Mouse (Mus musculus) forebrain, embryonic 12.5 days (tissue): ENCODE measurements at regions not wholly inside any gene's neighbourhood (a gene's known extent, or its start where the extent isn't known, plus 50 kb on each side); places are given as distances from the start of the nearest gene placed in this dataset.

Experiments used
- ATAC-seq: fragments of 200-750 bp; cut with Nextera tagmentation; 2 replicates; pipeline ENCODE4 v1.8.0; 2017; ENCODE audit warnings: moderate TSS enrichment; ENCODE audit not compliant: low FRiP score
- H3K27ac ChIP-seq: fragments of 300-500 bp; sonication (generic); 2 replicates; pipeline ENCODE4 v1.5.1; 2016; ENCODE audit warnings: mild to moderate bottlenecking
- H3K27me3 ChIP-seq: fragments of 300-500 bp; sonication (generic); 2 replicates; pipeline ENCODE4 v1.6.1; 2016; ENCODE audit warnings: mild to moderate bottlenecking
- H3K36me3 ChIP-seq: fragments of 300-500 bp; sonication (generic); replicated peaks from 2 replicates; pipeline ENCODE4 v1.6.1; 2016; ENCODE audit warnings: mild to moderate bottlenecking
- H3K4me1 ChIP-seq: fragments of 300-500 bp; sonication (generic); 2 replicates; pipeline ENCODE4 v1.6.1; 2016
- H3K4me2 ChIP-seq: fragments of 300-500 bp; sonication (generic); 2 replicates; pipeline ENCODE4 v1.6.1; 2016; ENCODE audit warnings: mild to moderate bottlenecking, moderate library complexity
- H3K4me3 ChIP-seq: fragments of 300-500 bp; sonication (generic); replicated peaks from 2 replicates; pipeline ENCODE4 v1.5.1; 2016; ENCODE audit warnings: mild to moderate bottlenecking
- H3K9ac ChIP-seq: fragments of 300-500 bp; sonication (generic); 2 replicates; pipeline ENCODE4 v1.6.1; 2016; ENCODE audit warnings: mild to moderate bottlenecking
- H3K9me3 ChIP-seq: fragments of 300-500 bp; sonication (generic); 2 replicates; pipeline ENCODE4 v1.6.1; 2016
- WGBS: fragments of 180-500 bp; shearing (Covaris S2); methylation state at CpG from one replicate; pipeline ENCODE4 v1.1.7; 2016; 5-methylcytosine and 5-hydroxymethylcytosine counted together

GRCm38 (mm10) chr11:48249315-48249714 lies 260.5 kb upstream of the Sgcd start:
- no peak overlapping the region for H3K4me2 ChIP-seq
- ATAC-seq, result no peak
- no peaks in the 10 kb centered on the region; the same call in 1 of the 2 replicates for H3K4me1 ChIP-seq
- H3K4me3 ChIP-seq, result no peak overlapping the region
- no peak overlapping the region for H3K9ac ChIP-seq
- 81% methylated on average over 1 of the region's 1 CpGs for WGBS
- no peaks in the 10 kb centered on the region for H3K36me3 ChIP-seq
- H3K27ac ChIP-seq, result no peak overlapping the region
- no peaks in the 10 kb centered on the region for H3K27me3 ChIP-seq
- H3K9me3 ChIP-seq, result no peaks in the 10 kb centered on the region

- no peak overlapping the region for H3K9ac ChIP-seq
- H3K9me3 ChIP-seq, result no peaks in the 10 kb centered on the region
- H3K4me1 ChIP-seq, result no peaks in the 10 kb centered on the region
- H3K27ac ChIP-seq, result no peak overlapping the region
- no peaks in the 10 kb centered on the region for H3K27me3 ChIP-seq
- H3K4me3 ChIP-seq, result no peak overlapping the region
- no peak overlapping the region for H3K4me2 ChIP-seq
- ATAC-seq, result no peak
- H3K36me3 ChIP-seq, result no peaks in the 10 kb centered on the region
- 68% methylated on average over 4 of the region's 4 CpGs for WGBS
Observed at GRCm38 (mm10) chr11:48221156-48221555, 232.4 kb upstream of the Sgcd start.

GRCm38 (mm10) chr11:48219157-48219556 lies 230.4 kb upstream of the Sgcd start:
- Histone ChIP-seq H3K9ac (no peak overlapping the region), H3K36me3 (no peaks in the 10 kb centered on the region), H3K4me3 (no peak overlapping the region), H3K27me3 (no peaks in the 10 kb centered on the region), H3K4me2 (no peak overlapping the region), H3K4me1 (no peaks in the 10 kb centered on the region), H3K27ac (no peak overlapping the region), H3K9me3 (no peaks in the 10 kb centered on the region)
- WGBS, result 71% methylated on average over 1 of the region's 1 CpGs
- ATAC-seq, result no peak

GRCm38 (mm10) chr11:48216762-48217161 lies 228.0 kb upstream of the Sgcd start:
- Histone ChIP-seq H3K27me3 (no peaks in the 10 kb centered on the region), H3K27ac (no peak overlapping the region), H3K4me1 (no peaks in the 10 kb centered on the region), H3K4me3 (no peak overlapping the region), H3K36me3 (no peaks in the 10 kb centered on the region), H3K9me3 (no peaks in the 10 kb centered on the region), H3K9ac (no peak overlapping the region), H3K4me2 (no peak overlapping the region)
- WGBS, result 83% methylated on average over 2 of the region's 2 CpGs
- no peak for ATAC-seq

GRCm38 (mm10) chr11:48186604-48187003 lies 197.8 kb upstream of the Sgcd start:
- H3K9ac ChIP-seq, result no peak overlapping the region
- H3K27me3 ChIP-seq, result no peaks in the 10 kb centered on the region
- no peak overlapping the region for H3K27ac ChIP-seq
- no peak overlapping the region for H3K4me3 ChIP-seq
- no peaks in the 10 kb centered on the region for H3K4me1 ChIP-seq
- H3K4me2 ChIP-seq, result no peak overlapping the region
- peak; percentile 46; the same call in 1 of the 2 replicates for ATAC-seq
- WGBS, result 58% methylated on average over 4 of the region's 4 CpGs
- no peaks in the 10 kb centered on the region for H3K36me3 ChIP-seq
- no peaks in the 10 kb centered on the region for H3K9me3 ChIP-seq

GRCm38 (mm10) chr11:48178943-48179342 lies 190.2 kb upstream of the Sgcd start:
- no peaks in the 10 kb centered on the region for H3K36me3 ChIP-seq
- H3K27me3 ChIP-seq, result no peaks in the 10 kb centered on the region
- H3K9me3 ChIP-seq, result no peaks in the 10 kb centered on the region
- H3K4me1 ChIP-seq, result no peaks in the 10 kb centered on the region
- H3K27ac ChIP-seq, result no peak overlapping the region
- H3K4me3 ChIP-seq, result no peak overlapping the region
- H3K9ac ChIP-seq, result no peak overlapping the region
- no peak overlapping the region for H3K4me2 ChIP-seq
- no peak for ATAC-seq

GRCm38 (mm10) chr11:48178174-48178573 lies 189.4 kb upstream of the Sgcd start:
- Histone ChIP-seq H3K4me1 (no peaks in the 10 kb centered on the region), H3K27ac (no peak overlapping the region), H3K9me3 (no peaks in the 10 kb centered on the region), H3K4me2 (no peak overlapping the region), H3K4me3 (no peak overlapping the region), H3K9ac (no peak overlapping the region), H3K27me3 (no peaks in the 10 kb centered on the region), H3K36me3 (no peaks in the 10 kb centered on the region)
- ATAC-seq, result no peak
- 36% methylated on average over 3 of the region's 3 CpGs for WGBS

GRCm38 (mm10) chr11:48176451-48176850 lies 187.7 kb upstream of the Sgcd start:
- no peak overlapping the region for H3K4me3 ChIP-seq
- H3K36me3 ChIP-seq, result no peaks in the 10 kb centered on the region
- H3K4me1 ChIP-seq, result no peaks in the 10 kb centered on the region
- no peaks in the 10 kb centered on the region for H3K9me3 ChIP-seq
- no peak overlapping the region for H3K27ac ChIP-seq
- H3K27me3 ChIP-seq, result no peaks in the 10 kb centered on the region
- no peak overlapping the region for H3K9ac ChIP-seq
- H3K4me2 ChIP-seq, result no peak overlapping the region
- no peak for ATAC-seq
- 74% methylated on average over 4 of the region's 4 CpGs for WGBS

GRCm38 (mm10) chr11:48152219-48152618 lies 163.4 kb upstream of the Sgcd start:
- Histone ChIP-seq H3K9me3 (no peaks in the 10 kb centered on the region), H3K36me3 (no peaks in the 10 kb centered on the region), H3K4me3 (no peak overlapping the region), H3K4me1 (no peaks in the 10 kb centered on the region), H3K9ac (no peak overlapping the region), H3K27ac (no peak overlapping the region), H3K27me3 (no peaks in the 10 kb centered on the region), H3K4me2 (no peak overlapping the region)
- 83% methylated on average over 6 of the region's 6 CpGs for WGBS
- ATAC-seq, result no peak

- H3K36me3 ChIP-seq, result no peaks in the 10 kb centered on the region
- no peak overlapping the region for H3K4me3 ChIP-seq
- no peak overlapping the region for H3K4me2 ChIP-seq
- no peak overlapping the region for H3K27ac ChIP-seq
- no peak for ATAC-seq
- H3K27me3 ChIP-seq, result no peaks in the 10 kb centered on the region
- H3K9me3 ChIP-seq, result no peaks in the 10 kb centered on the region
- no peaks in the 10 kb centered on the region for H3K4me1 ChIP-seq
- H3K9ac ChIP-seq, result no peak overlapping the region
Observed at GRCm38 (mm10) chr11:48133335-48133734, 144.6 kb upstream of the Sgcd start.

GRCm38 (mm10) chr11:48098063-48098462 lies 109.3 kb upstream of the Sgcd start:
- no peaks in the 10 kb centered on the region for H3K27me3 ChIP-seq
- ATAC-seq, result no peak
- no peak overlapping the region for H3K4me3 ChIP-seq
- H3K4me1 ChIP-seq, result no peaks in the 10 kb centered on the region
- WGBS, result 90% methylated on average over 3 of the region's 3 CpGs
- no peak overlapping the region for H3K9ac ChIP-seq
- no peaks in the 10 kb centered on the region for H3K9me3 ChIP-seq
- no peak overlapping the region for H3K27ac ChIP-seq
- no peaks in the 10 kb centered on the region for H3K36me3 ChIP-seq
- no peak overlapping the region for H3K4me2 ChIP-seq

- H3K4me3 ChIP-seq, result no peak overlapping the region
- H3K27me3 ChIP-seq, result no peaks in the 10 kb centered on the region
- H3K27ac ChIP-seq, result no peak overlapping the region
- H3K4me1 ChIP-seq, result no peaks in the 10 kb centered on the region
- no peak overlapping the region for H3K4me2 ChIP-seq
- H3K9ac ChIP-seq, result no peak overlapping the region
- WGBS, result 91% methylated on average over 6 of the region's 6 CpGs
- no peaks in the 10 kb centered on the region for H3K9me3 ChIP-seq
- no peak for ATAC-seq
- no peaks in the 10 kb centered on the region for H3K36me3 ChIP-seq
Observed at GRCm38 (mm10) chr11:48097455-48097854, 108.7 kb upstream of the Sgcd start.

- H3K27me3 ChIP-seq, result no peaks in the 10 kb centered on the region
- peak; percentile 44; the same call in 1 of the 2 replicates for ATAC-seq
- no peak overlapping the region for H3K4me2 ChIP-seq
- H3K4me1 ChIP-seq, result 0 out of 2 replicates have a peak, but pooled peaks cover 3% of the 10 kb centered on the region
- no peaks in the 10 kb centered on the region for H3K36me3 ChIP-seq
- 57% methylated on average over 3 of the region's 3 CpGs for WGBS
- no peaks in the 10 kb centered on the region for H3K9me3 ChIP-seq
- no peak overlapping the region for H3K27ac ChIP-seq
- H3K4me3 ChIP-seq, result no peak overlapping the region
- no peak overlapping the region for H3K9ac ChIP-seq
Observed at GRCm38 (mm10) chr11:48067072-48067471, 78.3 kb upstream of the Sgcd start.

- Histone ChIP-seq H3K36me3 (no peaks in the 10 kb centered on the region), H3K4me1 (0 out of 2 replicates have a peak, but pooled peaks cover 3% of the 10 kb centered on the region), H3K9me3 (no peaks in the 10 kb centered on the region), H3K27me3 (no peaks in the 10 kb centered on the region), H3K4me2 (no peak overlapping the region), H3K9ac (no peak overlapping the region), H3K4me3 (no peak overlapping the region), H3K27ac (no peak overlapping the region)
- 78% methylated on average over 9 of the region's 9 CpGs for WGBS
- ATAC-seq, result peak; percentile 27; the same call in 1 of the 2 replicates
Observed at GRCm38 (mm10) chr11:48063719-48064118, 75.0 kb upstream of the Sgcd start.
